Mouse (Mus musculus) limb, embryonic 10.5 days (tissue): ENCODE measurements around the gene Cradd. TPM values are rescaled to one million over a fixed set of nuclear protein-coding genes. Genes with fewer than 3 reads are reported as not detected.

Experiments used
- DNase-seq: peaks from one replicate; pipeline ENCODE4 v3.0.0-alpha.2; 2017; ENCODE audit warnings: low spot score
- H3K27ac ChIP-seq: fragments of 300-500 bp; sonication (generic); 2 replicates; pipeline ENCODE4 v1.5.1; 2016; ENCODE audit warnings: mild to moderate bottlenecking
- H3K27me3 ChIP-seq: fragments of 300-500 bp; sonication (generic); 2 replicates; pipeline ENCODE4 v1.6.1; 2016; ENCODE audit warnings: low read depth, mild to moderate bottlenecking; ENCODE audit not compliant: poor library complexity, severe bottlenecking
- H3K36me3 ChIP-seq: fragments of 300-500 bp; sonication (generic); 2 replicates; pipeline ENCODE4 v1.6.1; 2016; ENCODE audit warnings: mild to moderate bottlenecking, moderate library complexity
- H3K4me1 ChIP-seq: fragments of 300-500 bp; sonication (generic); 2 replicates; pipeline ENCODE4 v1.6.1; 2016
- H3K4me3 ChIP-seq: fragments of 300-500 bp; sonication (generic); 2 replicates; pipeline ENCODE4 v1.5.1; 2016; ENCODE audit warnings: mild to moderate bottlenecking, moderate library complexity
- H3K9me3 ChIP-seq: fragments of 300-500 bp; sonication (generic); replicated peaks from 2 replicates; pipeline ENCODE4 v1.6.1; 2016; ENCODE audit warnings: mild to moderate bottlenecking
- WGBS: fragments of 180-500 bp; shearing (Covaris S2); methylation state at CpG from one replicate; pipeline ENCODE4 v1.1.7; 2016; 5-methylcytosine and 5-hydroxymethylcytosine counted together
- polyA plus RNA-seq: library from polyadenylated mRNA; unstranded; fragments of >200 nt; fragmentation: Nextera tagmentation; extraction: Ambion mirVana; gene quantifications from 2 replicates; pipeline ENCODE4 v1.2.1, GENCODE M21; 2016

The Cradd gene
- polyA plus RNA-seq, 1 experiment from 2014 or later: 11.9 TPM

DNA sequence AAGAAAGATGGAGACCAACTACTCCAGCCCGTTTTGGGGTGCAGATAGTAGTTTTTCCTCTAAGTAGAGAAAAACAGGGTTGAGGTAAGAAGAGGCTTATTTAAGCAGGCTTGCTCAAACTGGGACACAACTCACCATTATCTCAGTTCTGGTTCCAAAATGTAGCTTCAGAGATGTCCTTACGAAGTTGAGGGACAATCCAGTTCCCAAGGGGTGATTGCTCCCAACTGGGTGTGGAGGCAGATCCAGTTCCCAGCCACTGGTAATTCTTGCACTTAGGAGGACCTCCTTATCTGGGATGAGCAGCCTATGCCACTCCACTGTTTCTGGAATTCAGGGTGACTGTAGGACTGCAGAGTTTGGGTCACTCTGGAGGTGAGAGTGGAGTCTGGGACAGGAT, 159.0 kb downstream of the Cradd start:
- H3K27me3 ChIP-seq: no peaks in the 10 kb centered on the region
- H3K4me3 ChIP-seq: no peak overlapping the region
- 85% methylated on average over 2 of the region's 2 CpGs for WGBS
- no peak for DNase-seq
- H3K36me3 ChIP-seq: no peaks in the 10 kb centered on the region
- H3K4me1 ChIP-seq: peaks cover 9% of the 10 kb centered on the region; the same call in 1 of the 2 replicates
- no peak overlapping the region for H3K27ac ChIP-seq
- no peaks in the 10 kb centered on the region for H3K9me3 ChIP-seq

DNA sequence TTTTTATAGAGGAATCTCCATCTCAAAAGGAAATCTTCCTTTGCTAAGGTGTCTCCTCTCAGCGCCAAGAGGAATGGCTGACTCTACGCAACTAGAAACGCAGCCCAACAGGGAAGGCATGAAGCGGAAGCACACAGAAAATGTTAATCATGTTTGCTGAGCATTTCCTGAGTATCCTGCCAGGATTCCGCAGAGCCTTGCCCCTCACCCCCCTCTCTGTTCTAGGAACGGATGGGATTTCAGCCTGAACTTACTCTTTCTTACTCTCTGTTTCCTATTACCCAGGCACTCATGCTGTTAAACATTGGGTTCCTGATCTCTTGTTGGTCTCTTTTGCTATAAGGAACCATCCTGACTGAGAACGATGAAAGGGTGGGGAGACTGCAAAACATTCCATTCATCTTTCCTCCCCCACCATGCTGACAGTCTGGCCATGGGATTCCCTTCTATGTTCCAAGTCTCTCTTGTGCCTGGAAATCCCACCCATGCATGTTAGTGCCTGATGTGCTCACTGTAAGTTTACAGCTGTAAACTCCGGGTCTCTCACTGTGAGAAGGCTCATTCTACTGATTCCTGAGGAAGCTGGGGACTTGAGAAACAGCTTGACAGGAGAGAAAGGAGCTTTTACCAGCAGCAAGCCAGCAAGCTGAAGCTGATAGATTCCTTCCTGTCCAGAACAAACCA, 161.1 kb downstream of the Cradd start:
- Histone ChIP-seq H3K36me3 (no peaks in the 10 kb centered on the region), H3K4me3 (no peak overlapping the region), H3K27me3 (no peaks in the 10 kb centered on the region), H3K27ac (no peak overlapping the region), H3K4me1 (peaks cover 9% of the 10 kb centered on the region; the same call in 1 of the 2 replicates), H3K9me3 (no peaks in the 10 kb centered on the region)
- no peak for DNase-seq
- 57% methylated on average over 8 of the region's 8 CpGs for WGBS

DNA sequence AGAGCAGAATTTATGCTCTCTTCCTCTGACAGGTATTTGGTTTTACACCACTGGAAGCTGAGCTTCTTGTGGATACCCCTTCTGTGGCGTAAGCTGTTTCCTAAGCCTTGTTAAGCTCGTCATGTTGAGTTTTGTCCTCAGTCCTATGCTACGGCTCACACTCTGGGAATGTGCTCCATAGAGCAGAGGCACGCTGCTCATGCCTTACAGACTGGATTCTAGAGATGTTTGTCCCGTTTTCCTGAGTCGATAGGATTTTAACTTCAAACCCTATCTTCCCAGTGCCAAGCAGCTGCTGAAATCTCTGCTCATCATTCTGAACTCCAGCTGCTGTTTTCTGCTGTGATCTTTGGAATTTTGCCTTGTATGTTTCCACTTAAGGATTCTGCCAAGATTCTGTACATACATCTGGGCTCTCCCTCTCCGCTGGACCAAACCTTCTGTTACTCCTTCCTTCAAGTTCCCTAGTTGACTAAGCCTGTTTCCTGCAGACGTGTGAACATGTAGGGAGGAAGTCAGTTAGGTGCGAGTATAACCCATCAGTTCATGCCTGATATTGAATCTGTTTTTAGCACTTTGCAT, 164.2 kb downstream of the Cradd start:
- no peaks in the 10 kb centered on the region for H3K36me3 ChIP-seq
- H3K4me1 ChIP-seq: peaks cover 9% of the 10 kb centered on the region; the same call in 1 of the 2 replicates
- H3K4me3 ChIP-seq: no peak overlapping the region
- no peaks in the 10 kb centered on the region for H3K27me3 ChIP-seq
- no peak overlapping the region for H3K27ac ChIP-seq
- H3K9me3 ChIP-seq: no peaks in the 10 kb centered on the region
- DNase-seq: no peak
- 84% methylated on average over 9 of the region's 9 CpGs for WGBS

DNA sequence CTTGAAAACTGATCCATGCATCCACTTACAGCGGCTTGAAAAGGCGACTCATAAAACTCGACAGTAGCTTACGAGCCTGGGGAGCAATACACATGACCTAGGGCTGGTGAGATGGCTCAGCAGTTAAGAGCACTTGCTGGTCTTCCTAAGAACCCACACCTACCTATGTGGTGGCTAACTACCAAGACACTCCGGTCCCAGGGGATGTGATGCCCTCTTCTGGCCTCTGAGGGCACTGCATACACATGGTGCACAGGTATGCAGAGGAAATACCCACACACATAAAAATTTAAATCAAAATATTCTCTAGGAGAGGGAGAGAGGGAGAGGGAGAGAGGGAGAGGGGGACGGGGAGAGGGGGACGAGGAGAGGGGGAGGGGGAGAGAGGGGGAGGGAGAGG, 167.5 kb downstream of the Cradd start:
- Histone ChIP-seq H3K9me3 (no peaks in the 10 kb centered on the region), H3K27ac (no peak overlapping the region), H3K4me1 (0 out of 2 replicates have a peak, but pooled peaks cover 6% of the 10 kb centered on the region), H3K4me3 (no peak overlapping the region), H3K27me3 (no peaks in the 10 kb centered on the region), H3K36me3 (no peaks in the 10 kb centered on the region)
- DNase-seq: no peak
- WGBS: 91% methylated on average over 5 of the region's 7 CpGs

DNA sequence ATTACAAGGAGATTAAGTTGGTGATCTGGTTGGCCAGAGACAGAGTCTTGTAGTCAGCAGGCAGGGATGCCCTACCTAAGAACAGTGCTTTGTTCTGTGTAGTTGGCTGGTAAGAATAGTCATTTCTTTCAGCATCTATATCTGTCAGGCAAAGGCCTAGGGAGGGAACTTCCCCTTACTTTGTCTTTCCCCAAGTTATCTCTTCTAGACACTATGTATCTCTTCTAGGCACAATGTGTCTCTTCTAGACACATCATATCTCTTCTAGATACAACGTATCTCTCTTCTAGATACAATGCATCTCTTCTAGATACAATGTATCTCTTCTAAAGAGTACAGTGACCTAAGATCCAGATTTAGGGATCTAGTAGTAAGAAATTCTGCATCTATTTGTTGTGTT, 169.3 kb downstream of the Cradd start:
- 89% methylated on average over 1 of the region's 1 CpGs for WGBS

DNA sequence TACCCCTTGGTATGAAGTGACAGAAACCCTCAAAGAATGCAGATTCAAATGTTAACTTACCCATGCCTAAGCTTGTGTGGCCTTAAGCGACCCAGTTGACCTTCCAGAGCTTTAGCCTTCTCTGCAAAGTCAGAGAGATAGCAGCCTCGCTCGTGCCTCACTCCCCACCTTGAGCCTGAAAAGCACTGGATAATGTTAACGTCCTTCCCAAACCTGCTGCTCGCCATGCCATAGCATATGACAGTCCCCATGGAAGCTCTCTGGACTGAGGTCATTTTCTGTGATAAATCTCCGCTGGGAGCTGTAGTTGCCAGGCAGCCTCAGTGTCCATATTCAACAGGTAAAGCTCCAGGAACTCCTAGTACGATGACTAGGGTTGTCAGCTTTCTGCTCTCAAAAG, 170.7 kb downstream of the Cradd start:
- Histone ChIP-seq H3K9me3 (no peaks in the 10 kb centered on the region), H3K36me3 (no peaks in the 10 kb centered on the region), H3K4me1 (0 out of 2 replicates have a peak, but pooled peaks cover 6% of the 10 kb centered on the region), H3K4me3 (no peak overlapping the region), H3K27me3 (no peaks in the 10 kb centered on the region), H3K27ac (no peak overlapping the region)
- 85% methylated on average over 7 of the region's 7 CpGs for WGBS
- no peak for DNase-seq

More for the DNA sequence above, 169.3 kb downstream of the Cradd start:
- no peak overlapping the region for H3K27ac ChIP-seq
- no peaks in the 10 kb centered on the region for H3K36me3 ChIP-seq
- H3K4me1 ChIP-seq: 0 out of 2 replicates have a peak, but pooled peaks cover 6% of the 10 kb centered on the region
- no peak overlapping the region for H3K4me3 ChIP-seq
- no peak for DNase-seq
- H3K9me3 ChIP-seq: no peaks in the 10 kb centered on the region
- no peaks in the 10 kb centered on the region for H3K27me3 ChIP-seq

DNA sequence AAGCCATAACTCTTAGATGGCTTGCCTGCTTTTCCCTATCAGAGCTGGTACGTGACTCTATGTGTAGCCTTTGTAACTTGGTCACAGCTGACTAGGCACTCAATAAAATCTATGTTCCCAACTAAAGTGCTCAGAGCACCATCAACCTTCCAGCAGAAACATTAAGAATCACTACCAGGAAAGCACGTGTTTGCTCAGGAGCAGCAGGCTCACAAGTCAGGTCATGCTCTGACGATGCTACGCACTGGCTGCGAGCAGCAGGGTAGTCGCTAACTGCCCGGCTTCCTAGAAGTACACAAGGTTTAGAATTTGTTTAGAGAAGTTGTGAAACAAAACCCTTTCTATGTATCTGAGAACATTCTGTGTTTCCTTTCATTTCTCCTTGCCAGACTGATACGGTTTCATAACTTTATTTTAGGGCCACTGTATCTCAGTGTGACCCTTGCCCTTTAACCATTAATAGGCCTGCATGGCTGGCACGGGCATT, 171.4 kb downstream of the Cradd start:
- no peak overlapping the region for H3K27ac ChIP-seq
- WGBS: 80% methylated on average over 9 of the region's 9 CpGs
- H3K4me3 ChIP-seq: no peak overlapping the region
- H3K9me3 ChIP-seq: no peaks in the 10 kb centered on the region
- H3K36me3 ChIP-seq: no peaks in the 10 kb centered on the region
- peaks cover 7% of the 10 kb centered on the region; the same call in 1 of the 2 replicates for H3K4me1 ChIP-seq
- H3K27me3 ChIP-seq: no peaks in the 10 kb centered on the region
- DNase-seq: no peak

DNA sequence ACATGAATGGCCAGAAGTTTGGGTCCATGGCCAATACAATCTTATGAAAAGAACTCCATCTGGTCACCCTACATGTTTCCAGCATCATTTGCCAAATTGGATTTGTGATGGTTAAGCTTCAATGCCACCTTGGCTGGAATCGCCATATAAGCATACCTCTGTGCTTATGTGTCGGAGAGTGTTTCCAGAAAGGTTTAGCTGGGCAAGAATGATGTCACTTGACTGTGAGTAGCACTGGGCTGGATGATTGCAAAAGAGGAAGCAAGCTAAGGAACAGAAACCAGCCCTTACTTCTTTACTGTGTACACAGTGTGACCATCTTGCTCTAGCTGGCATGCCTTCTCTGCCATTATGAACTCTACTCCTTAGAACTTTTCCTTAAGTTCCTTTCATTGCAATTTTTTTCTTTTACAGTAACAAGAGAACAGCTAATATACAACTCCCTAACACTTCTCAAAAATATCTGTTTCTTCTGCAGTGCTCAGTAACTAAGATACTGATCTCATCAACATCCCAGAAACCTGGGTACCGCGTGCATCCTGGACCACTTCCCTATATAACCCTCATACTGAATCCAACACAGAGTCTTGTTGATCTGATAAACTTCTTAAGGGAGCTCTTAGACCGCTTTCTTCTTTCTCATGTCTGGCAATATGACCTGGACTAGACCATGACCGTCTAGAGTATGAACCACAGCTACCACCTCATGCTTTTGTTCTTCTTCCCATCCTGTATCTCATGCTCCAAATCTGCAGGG, 172.7 kb downstream of the Cradd start:
- Histone ChIP-seq H3K4me3 (no peak overlapping the region), H3K4me1 (peaks cover 20% of the 10 kb centered on the region), H3K27me3 (no peaks in the 10 kb centered on the region), H3K27ac (no peak overlapping the region), H3K9me3 (no peaks in the 10 kb centered on the region), H3K36me3 (no peaks in the 10 kb centered on the region)
- DNase-seq: no peak
- WGBS: 92% methylated on average over 6 of the region's 6 CpGs

DNA sequence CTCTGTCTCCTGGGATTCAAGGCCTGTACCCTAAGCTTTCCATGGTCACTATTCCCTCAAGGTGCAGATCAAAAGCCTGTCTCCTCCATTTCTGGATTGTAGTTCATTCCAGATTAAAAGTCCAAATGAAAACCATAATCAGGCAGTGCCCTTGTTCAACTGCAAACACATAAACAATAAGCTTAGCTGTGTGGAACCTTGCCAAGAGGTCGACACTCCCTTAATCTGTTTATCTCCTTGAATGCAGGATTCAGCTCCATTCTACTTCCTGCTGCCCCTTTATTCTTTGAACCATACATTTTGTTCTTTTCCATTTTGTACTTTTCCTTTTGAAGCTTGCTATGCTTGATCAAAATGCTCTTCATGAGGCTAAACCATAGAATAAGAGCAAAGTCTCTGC, 174.3 kb downstream of the Cradd start:
- Histone ChIP-seq H3K9me3 (no peaks in the 10 kb centered on the region), H3K27ac (no peak overlapping the region), H3K4me3 (no peak overlapping the region), H3K36me3 (no peaks in the 10 kb centered on the region), H3K4me1 (peaks cover 30% of the 10 kb centered on the region), H3K27me3 (no peaks in the 10 kb centered on the region)
- WGBS: 79% methylated on average over 1 of the region's 1 CpGs
- no peak for DNase-seq

DNA sequence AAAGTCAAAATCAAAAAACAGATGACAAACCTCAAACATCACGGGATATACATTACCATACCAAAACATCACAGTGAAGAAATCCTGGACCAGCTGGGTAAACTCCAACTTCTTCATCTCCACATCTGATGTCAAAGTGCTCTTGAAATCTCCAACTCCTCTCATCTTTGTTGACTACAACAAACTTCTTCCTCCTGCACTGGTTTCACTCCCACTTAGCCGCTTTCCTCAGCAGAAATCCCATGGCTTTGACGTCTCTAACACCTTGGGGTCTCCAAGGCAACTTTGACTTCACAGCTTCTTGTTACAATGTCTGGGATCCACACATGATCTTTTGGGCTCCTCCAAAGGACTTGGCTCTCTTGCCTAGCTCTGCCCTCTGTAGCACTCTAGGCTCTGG, 175.3 kb downstream of the Cradd start:
- Histone ChIP-seq H3K4me3 (no peak overlapping the region), H3K27ac (no peak overlapping the region), H3K27me3 (no peaks in the 10 kb centered on the region), H3K9me3 (no peaks in the 10 kb centered on the region), H3K4me1 (peaks cover 41% of the 10 kb centered on the region), H3K36me3 (no peaks in the 10 kb centered on the region)
- DNase-seq: no peak
- WGBS: 85% methylated on average over 3 of the region's 3 CpGs

DNA sequence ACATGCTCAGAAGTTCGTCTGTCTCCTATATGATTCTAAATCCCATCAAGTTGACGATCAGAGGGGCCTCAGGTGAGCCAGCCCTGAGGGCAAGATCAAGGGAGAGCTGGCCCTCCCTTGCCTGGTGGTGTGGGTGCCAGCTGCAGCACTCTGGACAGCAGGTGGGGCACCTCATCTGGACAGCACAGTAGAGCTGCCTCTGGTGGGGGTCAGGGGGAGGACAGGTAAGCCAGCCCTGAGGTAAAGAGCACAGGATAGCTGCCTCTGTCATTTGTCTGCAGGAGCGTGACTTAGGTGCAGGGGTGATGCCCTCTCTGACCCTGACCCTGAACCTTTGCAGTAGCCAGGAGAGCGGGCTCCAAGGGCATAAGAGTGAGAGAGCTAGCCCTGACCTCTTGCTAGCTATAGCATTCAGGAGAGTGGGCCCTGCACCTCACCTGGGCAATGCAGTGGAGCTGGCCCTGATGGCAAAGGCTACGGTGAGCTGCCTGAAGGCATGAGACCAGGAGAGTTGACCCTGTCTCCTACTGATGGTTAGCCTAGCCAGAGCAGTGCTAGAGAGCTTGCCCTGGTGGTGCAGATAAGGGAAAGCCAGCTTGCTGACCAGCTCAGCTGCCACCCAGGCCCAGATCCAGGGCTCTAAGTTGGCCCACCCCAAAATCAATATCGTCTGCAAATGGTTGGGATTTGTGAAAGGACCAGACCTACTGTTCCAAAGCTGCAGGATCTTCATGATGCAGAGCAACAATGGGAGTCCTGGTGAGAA, 176.6 kb downstream of the Cradd start:
- no peaks in the 10 kb centered on the region for H3K36me3 ChIP-seq
- H3K27me3 ChIP-seq: no peaks in the 10 kb centered on the region
- no peaks in the 10 kb centered on the region for H3K9me3 ChIP-seq
- no peak overlapping the region for H3K27ac ChIP-seq
- H3K4me1 ChIP-seq: peaks cover 47% of the 10 kb centered on the region
- 88% methylated on average over 6 of the region's 6 CpGs for WGBS
- H3K4me3 ChIP-seq: no peak overlapping the region
- no peak for DNase-seq

DNA sequence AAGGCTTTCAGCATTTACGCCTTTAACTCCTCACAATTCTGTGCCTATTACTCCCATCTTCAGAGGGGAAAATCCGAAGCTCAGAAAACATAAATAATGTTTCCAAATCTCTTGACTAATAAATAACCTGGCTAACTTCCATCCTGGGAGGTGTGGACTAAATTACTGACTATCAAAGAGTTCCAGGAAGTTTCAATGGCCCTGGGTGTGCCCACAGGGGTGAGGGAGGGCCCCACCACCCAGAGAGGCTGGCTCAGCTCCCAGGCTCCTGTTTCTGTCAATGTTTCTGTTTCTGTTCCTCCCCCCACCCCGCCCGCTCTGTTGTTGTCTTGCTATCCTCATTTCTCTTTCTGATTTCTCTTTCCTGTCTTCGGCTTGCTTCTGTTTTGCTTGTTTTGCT, 177.4 kb downstream of the Cradd start:
- H3K36me3 ChIP-seq: no peaks in the 10 kb centered on the region
- WGBS: 67% methylated on average over 5 of the region's 5 CpGs
- no peaks in the 10 kb centered on the region for H3K9me3 ChIP-seq
- no peak for DNase-seq
- no peaks in the 10 kb centered on the region for H3K27me3 ChIP-seq
- H3K27ac ChIP-seq: no peak overlapping the region
- H3K4me3 ChIP-seq: no peak overlapping the region
- H3K4me1 ChIP-seq: peaks cover 47% of the 10 kb centered on the region
